Mouse (Mus musculus) gastrocnemius, postnatal 36 days (tissue): Measurements from ENCODE around the gene Larp1. TPM values are rescaled to one million over a fixed set of nuclear protein-coding genes. Genes with fewer than 3 reads are reported as not detected.
A peak's percentile ranks its signal among the peaks of the same experiment; 100 is the strongest.
"Not testable (repeated sequence)": the region's sequence is repeated elsewhere in the genome, so short reads cannot be mapped to it uniquely, and the experiment has no call there.

ENCODE experiments used
- DNase-seq, 2 experiments: peaks; one replicate each; pipeline ENCODE4 v3.0.0; 2022
- intact Hi-C: fragments of 180-260 bp; cut with DNase I; formaldehyde crosslinking; loops from one replicate; pipeline ENCODE4 v1.15.1; 2025
- total RNA-seq, 2 experiments: library from RNA; stranded (reverse); gene quantifications; 2 replicates each; pipeline ENCODE4 v1.2.3; 2021

Larp1 gene
- total RNA-seq, 2 experiments from 2014 or later, result 81.7 to 82.8 TPM

DNA sequence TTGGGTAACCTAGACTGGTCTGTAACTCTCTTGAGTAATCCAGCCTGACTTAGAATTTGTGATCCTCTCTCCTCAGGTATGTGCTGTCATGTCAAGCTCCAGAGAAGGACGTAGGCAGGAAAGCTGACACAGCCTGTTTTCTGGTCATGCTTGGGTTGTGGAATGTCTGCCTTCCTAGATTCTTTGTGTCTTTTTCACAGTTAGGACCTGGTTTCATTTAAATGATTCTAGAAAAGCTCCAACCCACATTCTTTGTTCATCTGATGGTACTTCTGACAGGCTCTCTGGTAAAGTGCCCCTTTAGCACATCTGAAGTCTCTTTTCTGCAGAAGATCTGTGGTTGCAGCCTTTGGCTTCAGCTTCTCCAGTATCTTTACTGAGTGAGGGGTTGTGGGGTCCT, 15.4 kb downstream of the Larp1 start:
- DNase-seq, result no peak
- intact Hi-C loops, result loop anchor here (5.0 kb wide), 1 partner anchor 38 kb away; no protein-coding TSS in a partner anchor

DNA sequence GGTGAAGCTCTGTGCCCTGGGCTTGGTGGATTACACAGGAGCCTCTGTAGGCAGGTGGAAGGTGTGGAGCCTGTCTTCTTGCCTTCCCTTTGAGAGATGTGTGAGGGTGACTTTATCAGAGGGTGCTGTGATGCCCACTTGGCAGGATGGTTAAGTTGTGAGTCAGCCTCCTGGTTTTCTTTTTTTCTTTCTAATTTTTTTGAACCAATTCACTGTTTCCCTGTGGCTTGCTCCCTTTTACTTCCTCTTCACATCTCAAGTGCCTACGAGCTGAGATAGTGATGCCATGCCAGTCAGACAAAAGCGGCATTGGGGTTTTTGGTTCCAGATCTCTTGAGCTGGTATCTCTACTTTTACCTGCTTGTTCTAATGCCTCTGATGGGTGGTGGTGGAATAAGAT, 15.8 kb downstream of the Larp1 start:
- DNase-seq, result no peak
- intact Hi-C loops, result loop anchor here (5.0 kb wide), 1 partner anchor 38 kb away; no protein-coding TSS in a partner anchor

DNA sequence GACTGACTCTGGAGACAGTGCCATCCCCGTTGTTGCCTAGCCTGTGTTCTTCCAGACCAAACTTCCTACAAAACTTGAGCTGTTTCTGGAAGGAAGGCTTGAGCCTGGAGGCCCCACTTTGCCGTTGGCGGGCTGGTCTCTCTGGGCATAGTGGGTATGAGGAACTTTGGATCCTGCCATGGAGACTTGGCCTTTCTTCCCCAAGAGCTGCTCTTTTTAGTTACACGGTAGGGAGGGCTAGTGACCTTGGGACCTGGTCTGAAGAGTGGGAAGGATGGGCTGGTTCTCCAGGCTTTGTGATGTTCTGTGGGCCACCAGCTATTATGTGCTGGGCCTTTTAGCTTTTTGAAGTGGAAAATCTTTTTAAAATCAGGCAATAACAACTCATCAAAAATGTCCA, 17.0 kb downstream of the Larp1 start:
- no peak for DNase-seq
- intact Hi-C loops, result no loop called here

DNA sequence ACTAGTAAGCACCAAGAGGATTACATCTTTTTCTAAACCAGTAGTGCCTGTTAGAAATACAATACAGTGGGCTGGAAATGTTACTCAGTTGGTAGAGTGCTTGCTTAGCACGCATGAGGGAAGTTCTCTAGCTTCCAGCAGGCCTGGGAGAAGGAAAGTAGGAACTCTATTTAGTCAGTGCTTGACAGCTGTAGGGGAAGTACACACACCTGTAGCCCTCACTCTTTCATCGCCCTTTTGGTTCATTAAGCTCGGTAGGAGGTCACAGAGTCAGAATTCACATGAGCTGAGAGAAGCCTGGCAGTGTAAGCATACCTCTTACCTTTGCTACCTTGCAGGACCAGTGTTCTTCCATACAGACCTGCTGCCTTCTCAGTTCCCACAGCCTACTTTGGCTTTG, 17.5 kb downstream of the Larp1 start:
- no peak for DNase-seq
- intact Hi-C loops, result no loop called here

DNA sequence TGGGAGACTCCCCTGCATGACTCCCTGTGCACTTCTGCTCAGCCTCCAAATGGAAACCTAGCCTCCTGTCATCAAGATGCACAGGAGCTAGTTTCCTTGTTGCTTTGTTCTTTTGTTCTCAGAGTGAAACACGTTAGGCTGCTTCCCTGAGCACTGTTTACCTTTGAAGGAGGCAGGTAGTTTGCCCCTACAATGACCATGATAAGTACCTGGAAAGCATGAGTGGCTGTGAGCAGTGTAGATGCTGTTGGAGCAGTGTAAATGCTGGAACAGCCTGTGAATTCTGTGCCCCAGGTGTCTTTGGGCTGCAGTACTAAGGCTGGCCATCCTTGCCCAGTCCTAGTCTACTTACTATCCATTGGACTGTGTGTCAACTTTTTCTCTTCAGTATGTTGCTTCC, 18.0 kb downstream of the Larp1 start:
- DNase-seq, result no peak
- intact Hi-C loops, result no loop called here

DNA sequence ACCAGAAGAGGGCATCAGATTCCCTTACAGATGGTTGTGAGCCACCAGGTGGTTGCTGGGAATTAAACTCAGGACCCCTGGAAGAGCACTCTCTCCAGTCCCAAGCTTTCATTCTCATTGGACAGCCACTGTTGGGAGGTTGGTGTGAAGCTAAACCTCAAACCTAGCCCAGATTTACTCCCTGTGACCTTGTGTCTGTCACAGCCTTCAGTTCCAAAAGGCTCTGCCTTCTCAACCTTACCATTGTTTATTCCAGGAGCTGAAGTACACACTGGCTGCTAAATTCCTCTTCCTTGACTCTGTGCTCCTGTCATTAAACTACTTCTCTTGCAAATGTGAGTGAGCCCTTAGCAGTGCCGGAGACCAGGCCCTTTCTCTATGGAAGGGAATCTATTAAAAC, 20.1 kb downstream of the Larp1 start:
- DNase-seq, result no peak
- intact Hi-C loops, result no loop called here

DNA sequence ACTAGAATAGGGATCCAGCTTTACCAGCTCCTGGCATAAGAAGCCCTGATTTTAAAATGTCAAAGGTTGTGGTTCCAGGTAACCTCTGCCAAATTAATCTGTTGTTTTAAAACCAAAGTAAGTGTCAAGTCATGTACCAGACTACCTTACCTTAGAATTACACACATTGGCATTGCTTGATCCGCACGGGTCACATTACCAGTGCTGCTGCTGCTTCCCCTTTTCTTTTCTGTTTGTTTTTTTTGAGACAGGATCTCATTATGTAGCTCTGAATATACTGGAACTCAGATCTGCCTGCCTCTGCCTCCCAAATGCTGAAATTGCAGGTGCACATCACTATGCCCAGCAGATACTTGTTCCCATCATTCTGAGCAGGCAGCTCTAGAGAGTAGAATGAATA, 21.0 kb downstream of the Larp1 start:
- no peak for DNase-seq
- intact Hi-C loops, result no loop called here

DNA sequence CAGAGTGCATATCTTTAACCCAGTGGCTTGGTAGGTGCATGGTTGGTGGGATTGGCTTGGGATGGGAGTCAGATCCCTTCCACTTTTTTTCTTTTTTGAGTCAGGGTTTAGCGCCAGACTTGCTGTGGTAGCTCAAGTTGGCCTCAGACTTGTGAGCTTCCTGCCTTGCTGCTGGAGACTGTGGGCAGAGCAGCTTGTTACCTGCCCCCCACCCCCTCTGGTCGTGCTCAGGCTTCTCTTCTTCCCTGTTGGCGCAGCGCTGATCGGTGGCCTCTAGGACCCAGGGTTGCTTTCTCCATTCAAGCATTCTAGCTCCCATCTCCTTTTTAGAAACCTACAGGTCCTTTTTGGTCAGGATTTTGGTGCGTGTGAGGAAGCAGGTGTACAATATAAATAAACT, 22.3 kb downstream of the Larp1 start:
- no peak for DNase-seq
- intact Hi-C loops, result no loop called here

DNA sequence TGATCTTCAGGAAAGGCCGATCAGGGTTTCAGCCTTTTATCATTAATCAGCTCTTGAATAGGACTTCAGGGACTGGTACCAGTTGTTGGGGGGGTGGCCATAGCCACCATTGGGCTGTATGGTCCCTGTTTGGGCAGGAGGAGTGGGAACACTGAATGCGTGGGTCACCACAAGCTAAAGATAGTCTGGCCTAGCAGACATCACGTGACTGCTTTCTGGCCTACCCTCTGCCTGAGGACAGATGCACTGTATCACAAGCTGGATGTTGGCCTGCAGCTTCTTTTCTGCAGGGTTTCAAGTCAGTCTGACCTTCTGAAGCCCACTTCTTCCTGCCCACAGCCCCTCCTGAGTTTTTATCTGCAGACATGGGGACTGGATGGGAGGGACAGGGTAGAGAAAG, 24.8 kb downstream of the Larp1 start:
- DNase-seq, result peak in 1 of 2 experiments; percentile 31
- intact Hi-C loops, result no loop called here

DNA sequence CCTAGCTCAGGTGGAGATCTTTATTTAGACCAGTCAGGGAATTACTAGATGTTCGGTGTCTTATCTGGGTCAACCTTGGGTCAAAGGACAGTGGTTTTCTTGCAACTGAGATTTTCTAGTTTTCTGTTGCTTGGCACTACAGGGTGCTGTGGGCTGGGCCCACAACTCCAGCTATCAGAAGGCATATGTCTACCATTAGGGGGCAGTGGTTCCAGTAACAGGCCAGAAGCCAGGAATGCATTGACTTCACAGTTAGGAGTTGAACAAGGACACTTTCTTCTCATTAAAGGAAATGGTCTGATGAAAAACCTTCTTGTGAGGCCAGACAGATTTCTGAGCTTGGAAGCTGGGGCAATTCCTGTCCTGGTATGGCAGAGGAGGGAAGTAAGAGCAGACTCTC, 30.2 kb downstream of the Larp1 start:
- no peak for DNase-seq
- intact Hi-C loops, result no loop called here

DNA sequence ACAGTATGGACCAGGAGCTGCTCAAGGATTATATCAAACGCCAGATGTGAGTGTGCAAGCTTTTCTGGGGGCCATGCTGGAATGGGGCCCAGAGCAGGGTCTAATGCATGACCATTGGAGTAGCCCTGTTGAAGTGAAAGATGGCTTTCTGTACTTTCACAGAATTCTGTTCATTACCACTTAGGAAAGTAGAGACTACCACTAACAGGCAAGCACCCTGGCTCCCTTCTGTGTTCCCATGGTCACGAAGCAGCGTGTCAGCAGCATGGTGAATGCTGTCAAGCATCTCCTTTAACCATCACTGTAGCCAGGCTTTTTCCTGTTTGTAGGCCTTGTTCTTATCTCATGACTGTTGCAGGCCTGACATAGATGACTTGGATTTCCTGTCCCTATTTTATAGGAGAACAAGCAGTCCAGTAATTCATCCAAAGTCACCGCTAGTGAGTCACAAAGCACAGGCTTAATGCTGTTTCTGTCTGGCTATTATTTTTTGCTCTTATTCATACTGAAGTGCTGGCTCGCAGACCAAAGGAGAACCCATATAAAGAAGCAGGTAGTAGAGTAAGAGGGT, 34.1 kb downstream of the Larp1 start:
- DNase-seq, result no peak
- intact Hi-C loops, result no loop called here

DNA sequence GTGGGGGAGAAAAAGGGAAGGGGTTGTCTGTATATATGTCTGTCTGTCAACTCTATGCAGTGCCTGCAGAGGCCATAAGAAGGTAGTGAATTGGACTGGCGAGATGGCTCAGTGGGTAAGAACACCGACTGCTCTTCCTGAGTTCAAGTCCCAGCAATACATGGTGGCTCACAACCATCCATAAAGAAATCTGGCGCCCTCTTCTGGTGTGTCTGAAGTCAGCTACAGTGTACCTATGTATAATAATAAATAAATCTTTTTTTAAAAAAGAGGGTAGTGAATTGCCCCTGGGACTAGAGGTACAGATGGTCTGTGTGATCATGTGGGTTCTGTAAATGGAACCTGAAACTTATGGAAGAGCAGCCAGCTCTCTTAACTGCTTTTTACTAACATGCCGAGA, 37.6 kb downstream of the Larp1 start:
- intact Hi-C loops, result no loop called here

DNA sequence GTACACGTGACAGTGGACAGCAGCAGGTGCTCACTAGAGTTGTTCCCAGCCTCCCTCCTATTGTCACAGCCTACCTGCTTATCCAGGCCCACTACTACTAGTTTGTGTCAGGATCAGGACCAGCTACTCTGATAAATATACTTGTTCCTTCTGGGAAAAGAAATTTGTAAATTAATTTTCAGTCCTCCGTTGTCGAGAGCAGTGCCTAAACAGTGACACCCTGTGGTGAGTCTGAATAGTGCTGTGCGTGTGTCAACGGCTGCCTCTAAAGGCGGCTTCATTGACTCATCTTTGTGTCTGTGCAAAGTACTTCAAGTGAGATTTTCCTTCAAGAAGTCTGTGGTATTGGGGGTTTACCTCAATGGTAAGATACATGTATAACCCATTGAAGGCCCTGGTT, 48.6 kb downstream of the Larp1 start:
- intact Hi-C loops, result loop anchor here (1.0 kb wide), 1 partner anchor 106 kb away; no protein-coding TSS in a partner anchor
- DNase-seq, result peak in 1 of 2 experiments; percentile 17

More for the DNA sequence above, 37.6 kb downstream of the Larp1 start:
- DNase-seq, result no peak

DNA sequence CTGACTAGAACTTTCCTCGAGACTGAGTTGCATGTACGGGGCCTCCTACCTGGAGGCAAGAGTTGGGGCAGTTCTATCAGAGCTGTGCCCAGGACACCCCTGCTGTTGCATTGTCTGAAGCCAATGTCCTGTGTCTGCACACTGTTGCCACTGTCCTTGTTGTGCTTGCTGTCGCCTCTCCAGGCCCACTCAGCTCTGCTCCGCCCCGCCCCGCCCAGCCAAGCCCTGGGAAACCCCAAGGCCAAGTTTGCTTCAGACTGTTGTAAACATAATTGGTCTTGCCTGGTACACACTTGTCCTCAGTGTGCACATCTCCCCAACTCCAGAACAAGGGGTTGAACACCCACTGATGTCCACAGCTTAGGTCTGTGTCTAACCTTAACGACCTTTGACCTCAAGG, 50.9 kb downstream of the Larp1 start:
- intact Hi-C loops, result loop anchor here (5.0 kb wide), 1 partner anchor 37 kb away; no protein-coding TSS in a partner anchor
- not testable (repeated sequence) for DNase-seq

DNA sequence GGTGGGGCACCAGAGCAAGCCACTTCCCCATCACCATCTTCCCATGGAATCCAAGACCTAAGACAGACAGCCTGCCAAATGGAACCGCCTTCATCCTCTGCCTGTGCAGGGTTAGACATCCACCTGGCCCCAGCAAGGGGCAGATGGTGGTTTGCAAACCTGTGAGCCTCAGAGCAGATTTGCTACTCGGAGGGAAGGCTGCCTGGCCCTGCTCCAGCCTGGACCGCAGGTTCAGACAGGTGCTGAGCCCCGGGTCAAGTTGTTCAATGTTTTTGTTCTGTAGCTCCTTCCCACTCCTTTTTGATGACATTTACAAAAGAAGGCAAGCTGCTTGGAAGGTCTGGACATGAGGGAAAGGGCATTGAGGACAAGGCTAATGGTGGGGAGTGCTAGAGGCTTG, 52.4 kb downstream of the Larp1 start:
- intact Hi-C loops, result loop anchor here (5.0 kb wide), 1 partner anchor 39 kb away; no protein-coding TSS in a partner anchor
- not testable (repeated sequence) for DNase-seq

DNA sequence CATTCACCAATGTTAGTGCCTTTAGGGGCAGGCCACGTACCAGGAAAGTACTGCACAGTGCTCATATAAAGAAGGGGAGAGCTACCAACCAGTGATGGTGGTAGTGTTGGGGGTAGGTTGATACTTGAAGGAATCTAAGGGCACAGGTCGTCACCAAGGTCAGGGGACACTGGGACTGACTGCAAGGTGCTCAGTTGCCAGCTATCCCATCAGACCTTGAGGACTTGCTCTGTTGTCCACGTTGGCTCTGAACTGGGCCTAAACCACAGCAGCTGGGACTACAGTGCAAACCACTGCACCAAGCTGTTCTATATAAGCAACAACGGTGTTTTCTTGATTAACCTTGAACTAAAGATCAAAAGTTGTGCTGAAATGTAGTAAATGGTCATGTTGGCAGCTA, 53.7 kb downstream of the Larp1 start:
- no peak for DNase-seq
- intact Hi-C loops, result loop anchor here (5.0 kb wide), 1 partner anchor 40 kb away; no protein-coding TSS in a partner anchor

DNA sequence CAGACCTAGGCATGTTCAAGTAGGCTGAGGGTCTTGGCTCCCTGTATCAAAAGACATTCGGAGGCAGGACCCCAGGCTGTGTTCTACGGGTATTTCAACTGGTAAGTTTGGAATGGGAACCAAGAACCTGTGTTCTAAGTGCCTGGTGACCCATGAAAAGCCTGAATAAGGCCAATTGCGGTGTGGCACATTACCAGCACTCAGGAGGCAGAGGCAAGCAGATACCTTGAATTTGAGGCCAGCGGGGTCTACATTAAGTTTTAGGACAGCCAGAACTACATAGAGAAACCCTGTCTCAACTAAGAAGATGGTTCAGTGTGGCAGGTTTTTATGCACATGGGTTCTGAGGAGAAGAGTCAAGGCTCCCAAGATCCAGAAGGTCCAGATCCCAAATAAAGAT, 56.2 kb downstream of the Larp1 start:
- no peak for DNase-seq
- intact Hi-C loops, result no loop called here

DNA sequence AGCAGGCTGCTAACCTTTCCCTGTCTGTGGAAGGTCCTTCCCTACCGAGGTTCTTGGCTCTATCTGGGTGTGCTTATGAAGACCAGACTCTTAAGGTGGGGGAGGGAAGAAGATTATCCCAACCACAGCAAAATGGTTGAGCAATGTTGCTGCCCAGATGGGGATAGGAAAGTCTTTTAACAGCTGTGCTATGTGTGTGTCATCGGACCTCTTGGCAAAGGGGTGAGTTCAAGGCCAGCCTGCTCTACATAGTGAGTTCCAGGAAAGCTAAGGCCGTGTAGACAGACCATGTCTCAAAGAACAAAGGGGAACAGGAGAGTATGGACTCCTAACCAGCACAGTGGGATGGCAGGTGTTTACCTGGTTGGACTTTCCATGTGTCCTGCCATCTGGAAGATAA, 64.1 kb downstream of the Larp1 start:
- intact Hi-C loops, result no loop called here
- no peak for DNase-seq

DNA sequence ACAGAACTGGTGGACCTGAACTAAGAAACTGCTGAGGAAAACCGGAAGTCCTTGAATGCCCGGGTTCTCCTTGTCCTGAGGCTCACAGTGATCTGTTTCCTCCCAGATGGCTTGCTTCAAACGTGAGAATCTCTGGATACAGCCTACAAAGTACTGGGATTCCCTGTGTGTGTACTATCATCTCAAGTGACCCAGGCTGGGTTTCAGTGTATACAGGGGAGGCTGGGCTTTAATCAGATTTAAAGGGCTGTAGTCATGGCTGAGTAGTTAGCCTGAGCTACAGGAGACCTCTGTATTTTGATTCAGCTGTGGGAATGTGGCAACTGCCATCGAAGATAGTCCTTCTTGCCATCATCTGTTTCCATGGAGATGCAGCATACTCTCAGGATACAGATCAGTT, 68.4 kb downstream of the Larp1 start:
- no peak for DNase-seq
- intact Hi-C loops, result no loop called here

DNA sequence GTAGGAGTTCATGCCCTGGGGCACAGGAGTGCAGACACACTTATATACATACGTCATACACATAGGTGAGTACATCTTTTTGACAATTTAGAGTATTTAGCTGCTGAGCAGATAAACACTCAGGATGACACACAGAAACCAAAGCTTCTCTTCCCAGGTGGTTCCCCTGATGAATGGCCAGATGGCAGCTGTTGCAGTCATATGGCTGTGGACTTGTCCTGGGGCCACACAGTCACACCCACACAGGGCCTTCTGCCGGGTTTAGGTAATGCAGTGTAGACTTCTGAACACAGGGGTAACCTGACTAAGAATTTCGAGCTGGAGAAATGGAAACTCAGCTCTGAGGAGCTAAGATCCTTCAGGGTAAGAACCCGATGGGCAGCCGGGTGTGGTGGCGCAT, 72.9 kb downstream of the Larp1 start:
- intact Hi-C loops, result no loop called here
- no peak for DNase-seq

DNA sequence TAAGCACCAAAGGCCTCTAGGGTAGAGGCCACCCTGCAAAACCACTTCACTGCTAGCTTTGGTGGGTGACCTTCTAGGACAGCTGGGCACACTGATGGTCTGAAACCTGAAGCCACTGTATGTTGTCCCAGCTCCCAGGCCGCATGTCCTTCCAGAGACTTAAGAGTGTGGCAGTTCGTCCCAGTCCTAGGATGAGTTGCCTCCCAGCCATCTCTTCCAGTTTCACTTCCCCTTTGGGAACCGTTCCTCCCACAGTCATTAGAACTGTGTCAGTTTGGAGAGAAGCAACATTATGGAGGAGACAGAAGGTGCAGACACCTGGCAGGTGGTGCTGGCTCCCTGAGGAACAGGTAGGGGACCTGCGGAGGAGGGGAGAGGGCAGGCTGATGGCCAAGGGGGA, 83.7 kb downstream of the Larp1 start:
- DNase-seq, result no peak
- intact Hi-C loops, result no loop called here

DNA sequence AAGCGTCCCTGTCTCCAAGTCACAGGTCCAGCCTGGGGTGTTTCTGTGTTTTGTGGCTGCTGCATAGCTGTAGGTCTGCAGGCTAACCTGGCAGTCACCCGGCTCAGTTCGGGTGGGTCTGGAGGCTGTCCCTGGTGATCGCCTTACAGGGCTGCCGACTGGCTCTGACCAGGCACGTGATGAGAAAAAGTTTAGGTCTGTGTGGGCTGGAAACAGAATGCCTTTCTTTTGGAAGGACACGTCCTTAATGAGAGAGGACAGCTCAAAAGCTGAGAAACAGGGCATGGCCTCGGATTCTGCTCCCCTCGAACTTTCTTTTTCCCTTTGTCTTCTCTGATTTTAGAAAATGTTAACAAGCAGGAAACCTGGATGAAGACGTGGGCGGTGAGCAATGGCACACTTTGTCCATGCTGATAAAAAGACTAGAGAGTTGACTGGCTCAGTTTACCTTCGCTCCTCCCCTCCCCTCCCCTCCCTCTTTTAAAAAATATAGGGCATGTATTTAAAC, 84.2 kb downstream of the Larp1 start, which contains the start of gene Gm12248:
Gene Gm12248, minus strand, starts transcription at position 114 of the 508 bp plus-strand sequence.
- DNase-seq, result peak in 1 of 2 experiments; percentile 38
- intact Hi-C loops, result no loop called here

DNA sequence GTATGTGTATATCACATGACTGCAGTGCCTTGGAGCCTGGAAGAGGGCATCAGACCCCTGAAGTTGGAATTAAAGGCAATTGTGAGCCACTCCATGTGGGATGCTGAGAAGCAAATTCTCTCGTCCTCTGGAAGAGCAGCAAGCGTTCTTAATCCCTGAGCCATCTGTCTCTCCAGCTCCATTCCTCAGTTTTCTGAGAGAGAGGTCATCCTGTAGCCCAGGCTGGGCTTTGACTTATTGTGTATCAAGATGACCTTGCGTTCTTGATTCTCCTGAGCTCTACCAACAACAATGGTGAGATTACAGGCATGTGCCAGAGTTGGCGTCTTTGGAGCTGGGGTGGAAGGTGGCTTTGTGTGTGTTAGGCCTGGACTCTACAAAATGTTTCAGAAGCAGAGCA, 85.9 kb downstream of the Larp1 start:
- DNase-seq, result no peak
- intact Hi-C loops, result no loop called here
